Mouse (Mus musculus) testis, postnatal 10 days (tissue): ENCODE measurements around the gene Tmub1.

ENCODE experiments used
- DNase-seq: peaks from one replicate; pipeline ENCODE4 v3.0.0; 2021; ENCODE audit warnings: low spot score

Tmub1 gene

GRCm38 (mm10) chr5:24447624-24448298, at the start of gene Tmub1:
TSS of gene Tmub1 (minus strand) at chr5:24447854.
- peak; percentile 88 for DNase-seq

- DNase-seq: no peak
Observed at GRCm38 (mm10) chr5:24496756-24497155, 49.1 kb upstream of the Tmub1 start.

GRCm38 (mm10) chr5:24495019-24495418, 47.4 kb upstream of the Tmub1 start:
- no peak for DNase-seq

GRCm38 (mm10) chr5:24492546-24493285, 45.1 kb upstream of the Tmub1 start:
- DNase-seq: no peak

GRCm38 (mm10) chr5:24490413-24490920, 42.8 kb upstream of the Tmub1 start:
- DNase-seq: no peak

GRCm38 (mm10) chr5:24486738-24487137, 39.1 kb upstream of the Tmub1 start:
- no peak for DNase-seq

GRCm38 (mm10) chr5:24486097-24486496, 38.4 kb upstream of the Tmub1 start:
- DNase-seq: peak; percentile 96

- no peak for DNase-seq
Observed at GRCm38 (mm10) chr5:24484963-24485362, 37.3 kb upstream of the Tmub1 start.

GRCm38 (mm10) chr5:24483326-24483725, 35.7 kb upstream of the Tmub1 start:
- DNase-seq: peak; percentile 77

- DNase-seq: no peak
Observed at GRCm38 (mm10) chr5:24482247-24483079, 34.8 kb upstream of the Tmub1 start.

- DNase-seq: peak; percentile 85
Observed at GRCm38 (mm10) chr5:24481647-24482046, 34.0 kb upstream of the Tmub1 start.

GRCm38 (mm10) chr5:24477909-24478308, 30.3 kb upstream of the Tmub1 start:
- DNase-seq: no peak

- peak; percentile 72 for DNase-seq
Observed at GRCm38 (mm10) chr5:24475476-24476241, 28.0 kb upstream of the Tmub1 start.

GRCm38 (mm10) chr5:24474723-24475261, 27.1 kb upstream of the Tmub1 start:
- peak; percentile 85 for DNase-seq

- peak; percentile 64 for DNase-seq
Observed at GRCm38 (mm10) chr5:24474025-24474722, 26.5 kb upstream of the Tmub1 start.

- no peak for DNase-seq
Observed at GRCm38 (mm10) chr5:24472884-24473619, 25.4 kb upstream of the Tmub1 start.

- DNase-seq: peak; percentile 86
Observed at GRCm38 (mm10) chr5:24470600-24470999, 22.9 kb upstream of the Tmub1 start.

- DNase-seq: no peak
Observed at GRCm38 (mm10) chr5:24466762-24467161, 19.1 kb upstream of the Tmub1 start.

GRCm38 (mm10) chr5:24455613-24456012, 8.0 kb upstream of the Tmub1 start:
- no peak for DNase-seq

GRCm38 (mm10) chr5:24455076-24455475, 7.4 kb upstream of the Tmub1 start:
- DNase-seq: no peak
